In the genomic region with DNA sequence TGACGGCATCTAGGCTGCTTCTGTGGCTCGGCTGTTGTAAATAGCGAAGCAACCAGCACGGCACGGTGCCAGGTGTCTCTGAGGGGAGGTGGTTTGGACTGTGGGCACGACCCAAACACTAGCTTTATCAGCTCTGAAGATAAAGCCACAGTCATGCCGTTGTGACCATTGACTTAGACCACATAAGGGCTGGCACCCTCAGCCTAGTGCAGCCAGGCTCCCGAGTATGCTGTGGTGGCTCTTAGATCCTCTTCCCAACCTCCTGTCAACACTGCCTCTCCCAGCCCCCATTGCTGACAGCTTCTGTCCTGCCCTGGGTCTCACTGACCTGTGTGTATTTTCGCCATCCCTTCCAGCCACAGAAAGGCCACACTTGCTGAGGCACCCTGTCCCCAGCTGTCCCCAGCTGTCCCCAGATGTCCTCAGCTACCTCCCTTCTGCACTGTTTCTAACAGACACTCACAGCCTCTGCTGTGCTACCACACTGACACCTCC, we compare ENCODE assay signal across 15 mouse cellular contexts.
DNase-seq lines count a peak whose midpoint lies in the region; ATAC-seq and TF ChIP-seq lines count a peak whose summit lies in the region.
"Had no signal": no experiment of that assay in that cellular context is flagged by ENCODE, and none has a peak within 500 bp of the region (broad histone marks: within the 10 kb centered on the region; RNA-seq: fewer than 3 reads in every experiment).

No protein-coding gene starts in this region.

- no peaks in the 10 kb centered on the region for H3K27me3 ChIP-seq in heart, embryonic 16.5 days (ENCODE audit: control insufficient read depth, insufficient read depth, low read length)
- H3K27me3 ChIP-seq: limb, embryonic 12.5 days; liver, embryonic 15.5 days; midbrain, embryonic 13.5 days had no signal

- peak; percentile 55 for DNase-seq in lung, postnatal 10 days
- no peak for DNase-seq in lung, adult 2 months
- DNase-seq in heart, adult 18-20 months: peak; percentile 37 to 64
- DNase-seq in layer of hippocampus, postnatal 10 days (ENCODE audit: low spot score in 2 of 2): no peak
- DNase-seq in gastrocnemius, adult 18-20 months (ENCODE audit: low spot score): no peak
- DNase-seq in cerebellum, adult 8-10 months: no peak
- DNase-seq: adrenal gland, postnatal 25 days; cerebellum, postnatal 14 days; kidney, postnatal 10 days had no signal

- 42% methylated on average over 9 of the region's 9 CpGs for WGBS in lung, adult 2 months
- WGBS in heart, embryonic 16.5 days: 21% methylated on average over 9 of the region's 9 CpGs

- TF ChIP-seq CTCF in lung, adult 2 months (IDR thresholded peaks at IDR 0.05; ENCODE audit: insufficient read depth, low read length): no peak

- no peaks in the 10 kb centered on the region for H3K4me1 ChIP-seq in lung, adult 2 months (ENCODE audit: control insufficient read depth, insufficient read depth, low read length)
- peaks cover 8% of the 10 kb centered on the region for H3K4me1 ChIP-seq in heart, embryonic 16.5 days (ENCODE audit: control insufficient read depth, insufficient read depth, low read length)
- H3K4me1 ChIP-seq: limb, embryonic 12.5 days; liver, embryonic 15.5 days; midbrain, embryonic 13.5 days had no signal

- no peak overlapping the region; the same call in 1 of the 2 replicates for H3K27ac ChIP-seq in heart, embryonic 16.5 days (ENCODE audit: low read length)
- H3K27ac ChIP-seq: limb, embryonic 12.5 days; liver, embryonic 15.5 days; midbrain, embryonic 13.5 days had no signal

- H3K4me3 ChIP-seq in lung, adult 2 months (replicated peaks; ENCODE audit: extremely low read depth, low read depth, low read length): no peak overlapping the region
- no peak overlapping the region for H3K4me3 ChIP-seq in heart, embryonic 16.5 days (ENCODE audit: low read length)
- H3K4me3 ChIP-seq: limb, embryonic 12.5 days; liver, embryonic 15.5 days; midbrain, embryonic 13.5 days had no signal

- H3K36me3 ChIP-seq in heart, embryonic 16.5 days (ENCODE audit: control insufficient read depth, insufficient read depth): no peaks in the 10 kb centered on the region
- H3K36me3 ChIP-seq: limb, embryonic 12.5 days; liver, embryonic 15.5 days; midbrain, embryonic 13.5 days had no signal

- no peaks in the 10 kb centered on the region for H3K9me3 ChIP-seq in heart, embryonic 16.5 days (replicated peaks; ENCODE audit: control insufficient read depth, low read length)
- H3K9me3 ChIP-seq: limb, embryonic 12.5 days; liver, embryonic 15.5 days; midbrain, embryonic 13.5 days had no signal

- ATAC-seq in heart, embryonic 16.5 days (replicated peaks; ENCODE audit: extremely low read depth, insufficient read depth, low FRiP score): peak; percentile 84
- 0 out of 2 replicates have a peak, but pooled peaks have one; percentile 18 for ATAC-seq in monocyte, adult 5-6 weeks (replicated peaks; ENCODE audit: insufficient number of reproducible peaks, low FRiP score, low TSS enrichment, poor library complexity, severe bottlenecking)
- ATAC-seq: intestine, embryonic 16.5 days; midbrain, embryonic 13.5 days had no signal

- TF ChIP-seq POLR2A in lung, adult 2 months (IDR thresholded peaks at IDR 0.05; ENCODE audit: borderline replicate concordance, extremely low read depth, low read depth, low read length): no peak

- H3K9ac ChIP-seq in heart, embryonic 16.5 days (ENCODE audit: low read length): no peak overlapping the region
- H3K9ac ChIP-seq: limb, embryonic 12.5 days; liver, embryonic 15.5 days; midbrain, embryonic 13.5 days had no signal

- H3K4me2 ChIP-seq in heart, embryonic 16.5 days (ENCODE audit: low read depth, low read length): peak overlapping the region; percentile 40; the same call in 1 of the 2 replicates
- H3K4me2 ChIP-seq: limb, embryonic 12.5 days; liver, embryonic 15.5 days; midbrain, embryonic 13.5 days had no signal

Comparison
In these comparisons a context has a peak if more than half of its experiments do, and no peak if none do; other contexts are left out.
1. DNase-seq: peak in lung, postnatal 10 days (single experiment) and heart, adult 18-20 months (2 of 2); none in lung, adult 2 months (single experiment), layer of hippocampus, postnatal 10 days (0 of 2), gastrocnemius, adult 18-20 months (single experiment) and cerebellum, adult 8-10 months (single experiment).